Mouse (Mus musculus) heart, embryonic 14.5 days (tissue): Measurements from ENCODE around the gene Dcdc2a. TPM values are rescaled to one million over a fixed set of nuclear protein-coding genes. Genes with fewer than 3 reads are reported as not detected.
A peak's percentile ranks its signal among the peaks of the same experiment; 100 is the strongest.

Experiments
- ATAC-seq: fragments of 200-750 bp; cut with Nextera tagmentation; 2 replicates; pipeline ENCODE4 v1.8.0; 2017; ENCODE audit warnings: low read depth, moderate TSS enrichment; ENCODE audit not compliant: insufficient number of reproducible peaks, insufficient read depth, low FRiP score
- H3K27ac ChIP-seq, 2 experiments: fragments of 200-500 bp in 1 of 2; fragments of 300-500 bp in 1 of 2; sonication (generic) in 1 of 2; replicated peaks in 1 of 2; 2 replicates each; pipeline ENCODE4 v1.5.1; 2012 to 2014; ENCODE audit warnings: low read depth in 2 of 2, low read length in 2 of 2, control low read depth in 1 of 2, mild to moderate bottlenecking in 1 of 2, mixed read lengths in 1 of 2; ENCODE audit not compliant: control insufficient read depth in 1 of 2, insufficient read depth in 1 of 2
- H3K27me3 ChIP-seq: fragments of 300-500 bp; sonication (generic); 2 replicates; pipeline ENCODE4 v1.6.1; 2014; ENCODE audit warnings: mild to moderate bottlenecking, low read length, control low read depth; ENCODE audit not compliant: control insufficient read depth, insufficient read depth
- H3K36me3 ChIP-seq: fragments of 300-500 bp; sonication (generic); 2 replicates; pipeline ENCODE4 v1.6.1; 2014; ENCODE audit warnings: mild to moderate bottlenecking, control low read depth, low read length, mixed read lengths; ENCODE audit not compliant: control insufficient read depth, insufficient read depth
- H3K4me1 ChIP-seq, 2 experiments: fragments of 200-500 bp in 1 of 2; fragments of 300-500 bp in 1 of 2; sonication (generic) in 1 of 2; 2 replicates each; pipeline ENCODE4 v1.6.1; 2012 to 2014; ENCODE audit warnings: low read length in 2 of 2, control low read depth in 1 of 2, mixed read lengths in 1 of 2; ENCODE audit not compliant: control insufficient read depth in 2 of 2, insufficient read depth in 2 of 2
- H3K4me2 ChIP-seq: fragments of 300-500 bp; sonication (generic); 2 replicates; pipeline ENCODE4 v1.6.1; 2014; ENCODE audit warnings: mild to moderate bottlenecking, low read length
- H3K4me3 ChIP-seq, 2 experiments: fragments of 200-500 bp in 1 of 2; fragments of 300-500 bp in 1 of 2; sonication (generic) in 1 of 2; 2 replicates each; pipeline ENCODE4 v1.5.1; 2012 to 2014; ENCODE audit warnings: low read length in 2 of 2, mild to moderate bottlenecking in 2 of 2, control low read depth in 1 of 2, low read depth in 1 of 2, moderate library complexity in 1 of 2; ENCODE audit not compliant: control insufficient read depth in 1 of 2, insufficient read depth in 1 of 2
- H3K9ac ChIP-seq: fragments of 300-500 bp; sonication (generic); 2 replicates; pipeline ENCODE4 v1.6.1; 2014; ENCODE audit warnings: mild to moderate bottlenecking, low read length
- H3K9me3 ChIP-seq: fragments of 300-500 bp; sonication (generic); 2 replicates; pipeline ENCODE4 v1.6.1; 2016; ENCODE audit warnings: low read length, control low read depth; ENCODE audit not compliant: control insufficient read depth
- WGBS: fragments of 180-500 bp; shearing (Covaris S2); extraction: QIAGEN DNeasy Blood & Tissue Kit; methylation state at CpG from one replicate; pipeline ENCODE4 v1.1.7; 2014; 5-methylcytosine and 5-hydroxymethylcytosine counted together
- polyA plus RNA-seq: library from polyadenylated mRNA; unstranded; fragments of >200 nt; fragmentation: Nextera tagmentation; extraction: Ambion mirVana; gene quantifications from 2 replicates; pipeline ENCODE4 v1.2.1, GENCODE M21; 2014

Gene Dcdc2a
- 0.50 and 0.77 TPM in 2 replicates for polyA plus RNA-seq

- Histone ChIP-seq H3K9ac (peak within 1 kb of the TSS; percentile 56), H3K27me3 (peaks cover 31% of the 10 kb centered on the region), H3K4me2 (peak within 1 kb of the TSS; percentile 88), H3K27ac (no peak within 1 kb of the TSS), H3K4me3 (peak within 1 kb of the TSS; percentile 51 to 60), H3K36me3 (no peaks in the 10 kb centered on the region), H3K9me3 (peaks cover 3% of the 10 kb centered on the region; the same call in 1 of the 2 replicates), H3K4me1 (peaks cover 2 to 5% of the 10 kb centered on the region in 2 experiments; a peak in 3 of 4 replicates)
- no peak for ATAC-seq
- WGBS = 5% methylated on average over 63 of the region's 63 CpGs
These were observed at the start of gene Dcdc2a for GRCm38 (mm10) chr13:25055873-25056667. TSS of gene Dcdc2a (plus strand) at chr13:25056004.

DNA sequence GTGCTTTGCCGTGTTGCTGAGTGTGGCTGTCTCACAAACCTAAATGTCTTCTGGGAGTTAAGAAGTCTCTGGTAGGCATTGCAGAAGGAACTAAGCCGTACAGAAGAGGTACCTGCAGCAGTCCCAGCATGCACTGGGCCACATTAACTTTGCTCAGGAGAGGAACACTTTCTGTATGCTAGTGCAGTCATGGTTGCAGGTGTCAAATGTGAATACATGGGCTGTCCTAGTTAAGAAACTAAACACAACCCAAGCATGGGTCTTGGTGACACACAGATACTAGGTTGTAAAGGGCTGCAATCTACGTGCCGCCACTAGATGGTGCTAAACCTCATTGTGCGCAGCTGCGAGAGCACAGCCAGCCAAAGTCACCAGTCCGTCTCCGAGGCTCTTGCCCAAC lies 48.7 kb upstream of the Dcdc2a start:
- Histone ChIP-seq H3K4me1 (no peaks in the 10 kb centered on the region), H3K36me3 (peaks cover 27% of the 10 kb centered on the region), H3K9ac (no peak overlapping the region), H3K27me3 (no peaks in the 10 kb centered on the region), H3K9me3 (no peaks in the 10 kb centered on the region), H3K27ac (no peak overlapping the region), H3K4me3 (no peak overlapping the region), H3K4me2 (no peak overlapping the region)
- 67% methylated on average over 6 of the region's 8 CpGs for whole genome bisulfite sequencing
- ATAC-seq = no peak

DNA sequence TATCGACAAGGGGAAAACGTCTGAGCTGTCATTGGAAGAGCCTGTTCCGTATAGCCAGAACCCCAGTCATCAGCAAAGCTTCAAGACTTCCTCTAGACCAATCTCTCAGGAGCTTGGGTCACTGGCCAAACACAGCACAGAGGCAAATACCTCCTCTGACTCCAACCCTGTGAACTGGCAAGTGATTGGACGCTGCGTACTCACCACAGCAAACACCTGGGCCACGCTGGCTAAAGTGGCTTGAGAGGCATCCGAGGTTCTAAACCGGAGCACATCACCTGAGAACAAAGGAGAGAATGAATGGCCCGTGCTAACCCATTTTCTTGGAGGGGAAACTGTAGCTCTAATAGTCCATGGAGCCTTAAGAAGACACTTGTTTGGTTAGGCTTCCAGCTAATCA lies 37.5 kb upstream of the Dcdc2a start:
- H3K9ac ChIP-seq = 0 out of 2 replicates have a peak overlapping the region, but pooled peaks have one; percentile 95
- H3K9me3 ChIP-seq = no peaks in the 10 kb centered on the region
- 94% methylated on average over 9 of the region's 9 CpGs for WGBS
- H3K36me3 ChIP-seq = peaks cover 22% of the 10 kb centered on the region
- no peak overlapping the region for H3K27ac ChIP-seq
- H3K4me2 ChIP-seq = peak overlapping the region; percentile 87; the same call in 1 of the 2 replicates
- no peak for ATAC-seq
- no peak overlapping the region; a peak in 1 of 4 replicates for H3K4me3 ChIP-seq
- no peaks in the 10 kb centered on the region for H3K27me3 ChIP-seq
- peaks cover 2 to 19% of the 10 kb centered on the region in 2 experiments; a peak in 3 of 4 replicates for H3K4me1 ChIP-seq

- peak within 1 kb of the TSS; percentile 92 to 96 for H3K4me3 ChIP-seq
- peak; percentile 92 for ATAC-seq
- WGBS = 1% methylated on average over 62 of the region's 84 CpGs
These were observed 35.8 kb upstream of the Dcdc2a start, which contains the start of gene Mrs2 for GRCm38 (mm10) chr13:25019793-25020539. TSS of gene Mrs2 (minus strand) at chr13:25020379.

DNA sequence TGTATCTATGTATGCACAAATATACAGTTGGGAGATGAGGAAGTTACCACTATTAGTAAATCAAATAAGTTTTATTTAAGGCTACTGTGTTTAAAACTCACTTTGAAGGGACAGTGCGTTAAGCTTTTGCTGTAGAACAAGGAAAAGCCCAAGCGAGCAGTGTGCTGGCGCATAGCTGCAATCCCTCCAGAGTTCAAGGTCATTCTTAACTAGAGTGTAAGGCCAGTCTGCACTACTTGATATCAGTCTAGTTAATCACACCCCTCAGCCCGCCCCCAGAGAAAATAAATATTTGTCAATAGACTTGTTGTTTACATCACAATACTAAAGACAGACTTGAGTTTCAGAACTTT lies 35.3 kb upstream of the Dcdc2a start:
- no peak for ATAC-seq
- Histone ChIP-seq H3K27ac (peak overlapping the region; percentile 59 to 85), H3K27me3 (no peaks in the 10 kb centered on the region), H3K9me3 (no peaks in the 10 kb centered on the region), H3K4me3 (peak overlapping the region; percentile 92 to 96), H3K36me3 (peaks cover 22% of the 10 kb centered on the region), H3K9ac (peak overlapping the region; percentile 95), H3K4me2 (peak overlapping the region; percentile 87), H3K4me1 (peaks cover 2 to 24% of the 10 kb centered on the region in 2 experiments; a peak in 3 of 4 replicates)
- 36% methylated on average over 4 of the region's 4 CpGs for WGBS

More at GRCm38 (mm10) chr13:25019793-25020539, 35.8 kb upstream of the Dcdc2a start, which contains the start of gene Mrs2:
- Histone ChIP-seq H3K9me3 (no peaks in the 10 kb centered on the region), H3K9ac (peak within 1 kb of the TSS; percentile 95), H3K27ac (peak within 1 kb of the TSS; percentile 68 to 85), H3K27me3 (no peaks in the 10 kb centered on the region), H3K4me2 (peak within 1 kb of the TSS; percentile 87), H3K4me1 (peaks cover 2 to 21% of the 10 kb centered on the region in 2 experiments; a peak in 3 of 4 replicates), H3K36me3 (peaks cover 22% of the 10 kb centered on the region)

DNA sequence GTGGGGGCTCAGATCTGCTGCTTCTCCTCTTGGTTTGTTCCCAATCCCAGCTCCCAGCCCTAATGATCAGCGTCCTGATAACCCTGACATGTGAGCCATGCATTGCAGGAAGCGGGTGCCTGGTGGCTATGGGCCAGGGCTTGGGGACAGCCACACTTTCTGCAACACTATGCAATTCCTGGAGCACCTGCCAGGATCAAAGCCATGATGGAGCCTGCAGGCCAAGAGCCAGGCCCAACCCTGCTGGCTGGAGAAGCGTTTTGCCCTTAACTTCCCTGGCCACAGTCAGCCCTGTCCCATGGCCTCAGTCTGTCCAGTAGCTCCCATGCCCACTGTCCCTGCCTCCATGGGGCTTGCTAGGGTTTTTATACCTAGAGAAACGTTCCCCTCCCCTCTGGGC lies 33.4 kb upstream of the Dcdc2a start:
- Histone ChIP-seq H3K27me3 (no peaks in the 10 kb centered on the region), H3K27ac (no peak overlapping the region), H3K4me1 (peaks cover 2 to 16% of the 10 kb centered on the region in 2 experiments; a peak in 3 of 4 replicates), H3K9me3 (no peaks in the 10 kb centered on the region), H3K9ac (no peak overlapping the region), H3K4me3 (no peak overlapping the region), H3K4me2 (no peak overlapping the region), H3K36me3 (peaks cover 12% of the 10 kb centered on the region)
- ATAC-seq = no peak
- 68% methylated on average over 4 of the region's 4 CpGs for WGBS

DNA sequence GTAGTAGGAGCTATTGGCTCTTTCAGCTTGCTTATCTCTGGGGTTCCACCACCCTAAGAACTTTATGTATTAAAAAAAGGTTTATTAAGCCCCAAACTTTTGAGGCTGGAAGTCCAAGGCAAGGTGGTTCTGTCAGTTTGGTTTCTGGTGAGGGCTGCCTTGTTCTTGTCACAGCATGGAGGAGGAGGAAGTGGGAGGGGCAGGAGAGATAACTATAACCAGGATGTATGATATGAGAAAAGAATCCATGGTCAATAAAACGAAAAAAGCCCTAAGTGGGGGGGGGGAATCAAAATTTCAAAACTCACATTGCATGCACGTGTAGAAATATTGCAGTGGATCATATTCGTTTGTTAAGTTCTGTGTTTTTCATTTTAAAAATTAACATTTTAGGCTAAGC lies 32.7 kb upstream of the Dcdc2a start:
- no peak for ATAC-seq
- 65% methylated on average over 3 of the region's 3 CpGs for WGBS
- Histone ChIP-seq H3K4me2 (no peak overlapping the region), H3K4me1 (peaks cover 2 to 16% of the 10 kb centered on the region in 2 experiments; a peak in 3 of 4 replicates), H3K36me3 (peaks cover 4% of the 10 kb centered on the region; the same call in 1 of the 2 replicates), H3K27me3 (no peaks in the 10 kb centered on the region), H3K9me3 (no peaks in the 10 kb centered on the region), H3K9ac (no peak overlapping the region), H3K27ac (no peak overlapping the region), H3K4me3 (no peak overlapping the region)
